Mouse (Mus musculus) ES-E14 (cell line): ENCODE measurements around the gene Amt.

ENCODE experiments used
- CHD2 ChIP-seq: IDR thresholded peaks from 2 replicates; pipeline ENCODE4 v1.6.1; 2014; ENCODE audit warnings: mild to moderate bottlenecking, low read depth, low read length, inconsistent platforms
- MAFK ChIP-seq: IDR thresholded peaks from 2 replicates; pipeline ENCODE4 v1.6.1; 2014; ENCODE audit warnings: mild to moderate bottlenecking, low read depth, low read length, inconsistent platforms; ENCODE audit not compliant: insufficient read depth
- ZC3H11A ChIP-seq: IDR thresholded peaks from 2 replicates; pipeline ENCODE4 v1.6.1; 2012; ENCODE audit warnings: low read depth, mild to moderate bottlenecking, inconsistent platforms, low read length, borderline replicate concordance
- ZNF384 ChIP-seq: IDR thresholded peaks from 2 replicates; pipeline ENCODE4 v1.6.1; 2012; ENCODE audit warnings: low read depth, low read length, inconsistent platforms

DNA sequence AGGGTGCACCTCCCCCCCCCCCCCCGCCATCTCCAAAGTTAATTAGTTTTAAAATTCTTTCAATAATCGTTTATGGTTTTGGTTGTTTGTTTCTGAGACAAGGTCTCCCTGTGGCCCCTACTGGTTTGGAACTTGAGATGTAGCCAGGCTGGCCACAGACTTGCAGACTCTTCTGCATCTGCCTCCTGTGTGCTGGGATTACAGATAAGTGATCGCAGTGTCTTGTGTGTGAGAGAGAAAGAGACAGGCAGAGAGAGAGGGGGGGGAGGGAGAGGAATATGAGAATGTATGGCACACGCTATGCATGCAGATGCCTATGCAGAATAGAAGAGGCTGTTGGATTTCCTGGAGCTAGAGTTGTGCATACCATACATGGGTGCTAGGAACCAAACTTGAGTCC lies 53.1 kb downstream of the Amt start:
- TF ChIP-seq ZNF384: no peak
- TF ChIP-seq MAFK: no peak
- TF ChIP-seq CHD2: no peak
- TF ChIP-seq ZC3H11A: no peak
